ENCODE assay signal across 26 mouse cellular contexts in genomic region chrX:73619890-73620289, GRCm38 (mm10). TPM values are rescaled to one million over a fixed set of nuclear protein-coding genes. Genes with fewer than 3 reads are reported as not detected.
A peak's percentile ranks its signal among the peaks of the same experiment; 100 is the strongest.
DNase-seq lines count a peak whose midpoint lies in the region; ATAC-seq and TF ChIP-seq lines count a peak whose summit lies in the region.
"Had no signal": no experiment of that assay in that cellular context is flagged by ENCODE, and none has a peak within 500 bp of the region (broad histone marks: within the 10 kb centered on the region; RNA-seq: fewer than 3 reads in every experiment).

No protein-coding gene starts in this region.

- H3K4me1 ChIP-seq in liver, postnatal 0 days (ENCODE audit: insufficient read depth): no peaks in the 10 kb centered on the region
- no peaks in the 10 kb centered on the region for H3K4me1 ChIP-seq in stomach, postnatal 0 days (replicated peaks; ENCODE audit: control insufficient read depth, insufficient read depth)
- H3K4me1 ChIP-seq: embryonic facial prominence, embryonic 10.5 days; embryonic facial prominence, embryonic 13.5 days; forebrain, embryonic 12.5 days; forebrain, embryonic 15.5 days; heart, embryonic 10.5 days; heart, embryonic 13.5 days; hindbrain, embryonic 12.5 days; hindbrain, embryonic 15.5 days had no signal

- 48% methylated on average over 2 of the region's 2 CpGs for WGBS in liver, postnatal 0 days (ENCODE audit: insufficient replicate concordance)
- WGBS in stomach, postnatal 0 days: 67% methylated on average over 2 of the region's 2 CpGs

- no peak for TF ChIP-seq CTCF in liver, postnatal 0 days (IDR thresholded peaks at IDR 0.05; ENCODE audit: low read depth)
- no peak for TF ChIP-seq CTCF in stomach, postnatal 0 days (IDR thresholded peaks at IDR 0.05; ENCODE audit: low read depth)

- no peaks in the 10 kb centered on the region for H3K36me3 ChIP-seq in liver, postnatal 0 days (replicated peaks; ENCODE audit: insufficient read depth, low read length)
- H3K36me3 ChIP-seq in stomach, postnatal 0 days (ENCODE audit: control insufficient read depth, insufficient read depth, low read length): no peaks in the 10 kb centered on the region
- H3K36me3 ChIP-seq: embryonic facial prominence, embryonic 10.5 days; embryonic facial prominence, embryonic 13.5 days; forebrain, embryonic 12.5 days; forebrain, embryonic 15.5 days; heart, embryonic 10.5 days; heart, embryonic 13.5 days; hindbrain, embryonic 12.5 days; hindbrain, embryonic 15.5 days had no signal

- H3K4me3 ChIP-seq in liver, postnatal 0 days (ENCODE audit: low read depth, low read length): no peak overlapping the region
- no peak overlapping the region for H3K4me3 ChIP-seq in stomach, postnatal 0 days (ENCODE audit: low read depth, low read length)
- H3K4me3 ChIP-seq: embryonic facial prominence, embryonic 10.5 days; embryonic facial prominence, embryonic 13.5 days; erythroblast, embryonic 14.5 days; forebrain, embryonic 12.5 days; forebrain, embryonic 15.5 days; heart, adult 2 months; heart, embryonic 10.5 days; heart, embryonic 13.5 days; hindbrain, embryonic 12.5 days; hindbrain, embryonic 15.5 days had no signal

- no peaks in the 10 kb centered on the region for H3K27me3 ChIP-seq in liver, postnatal 0 days (ENCODE audit: insufficient read depth, low read length)
- no peaks in the 10 kb centered on the region for H3K27me3 ChIP-seq in stomach, postnatal 0 days (ENCODE audit: control insufficient read depth, insufficient read depth, low read length)
- H3K27me3 ChIP-seq: forebrain, embryonic 15.5 days; heart, embryonic 13.5 days; hindbrain, embryonic 12.5 days; hindbrain, embryonic 15.5 days had no signal

- H3K27ac ChIP-seq in liver, postnatal 0 days (ENCODE audit: low read depth): no peak overlapping the region
- no peak overlapping the region for H3K27ac ChIP-seq in stomach, postnatal 0 days (replicated peaks)
- H3K27ac ChIP-seq: embryonic facial prominence, embryonic 10.5 days; embryonic facial prominence, embryonic 13.5 days; forebrain, embryonic 12.5 days; forebrain, embryonic 15.5 days; heart, adult 2 months; heart, embryonic 10.5 days; heart, embryonic 13.5 days; hindbrain, embryonic 12.5 days; hindbrain, embryonic 15.5 days had no signal

- no peak for TF ChIP-seq EP300 in liver, postnatal 0 days (IDR thresholded peaks at IDR 0.05; ENCODE audit: low read depth)
- no peak for TF ChIP-seq EP300 in stomach, postnatal 0 days (optimal IDR thresholded peaks at IDR 0.05)

- H3K9me3 ChIP-seq in liver, postnatal 0 days (ENCODE audit: low read length): no peaks in the 10 kb centered on the region; the same call in 1 of the 2 replicates
- no peaks in the 10 kb centered on the region for H3K9me3 ChIP-seq in stomach, postnatal 0 days (ENCODE audit: control insufficient read depth, low read length)
- H3K9me3 ChIP-seq: embryonic facial prominence, embryonic 10.5 days; embryonic facial prominence, embryonic 13.5 days; forebrain, embryonic 12.5 days; forebrain, embryonic 15.5 days; heart, embryonic 10.5 days; heart, embryonic 13.5 days; hindbrain, embryonic 12.5 days; hindbrain, embryonic 15.5 days had no signal

- no peak overlapping the region for H3K4me2 ChIP-seq in liver, postnatal 0 days (ENCODE audit: low read depth, low read length)
- H3K4me2 ChIP-seq in stomach, postnatal 0 days (replicated peaks; ENCODE audit: low read depth): no peak overlapping the region
- H3K4me2 ChIP-seq: embryonic facial prominence, embryonic 13.5 days; forebrain, embryonic 12.5 days; forebrain, embryonic 15.5 days; heart, embryonic 13.5 days; hindbrain, embryonic 12.5 days; hindbrain, embryonic 15.5 days had no signal

- no peak overlapping the region for H3K9ac ChIP-seq in liver, postnatal 0 days (replicated peaks)
- H3K9ac ChIP-seq in stomach, postnatal 0 days (ENCODE audit: low read length): no peak overlapping the region
- H3K9ac ChIP-seq: embryonic facial prominence, embryonic 13.5 days; forebrain, embryonic 12.5 days; forebrain, embryonic 15.5 days; heart, embryonic 13.5 days; hindbrain, embryonic 12.5 days; hindbrain, embryonic 15.5 days had no signal

- peak; percentile 24 for DNase-seq in liver, postnatal 0 days
- DNase-seq in liver (no peak), adipocyte (ENCODE audit: low spot score) (peak; percentile 67)
- DNase-seq in lung, postnatal 36 days: peak; percentile 26
- DNase-seq in lung, postnatal 25 days (ENCODE audit: low spot score): no peak
- peak; percentile 38 for DNase-seq in stomach, postnatal 0 days (ENCODE audit: low spot score)
- DNase-seq: adrenal gland, adult 8-10 months; adrenal gland, postnatal 25 days; cerebellum, adult 11-12 months; cerebellum, adult 8-10 months; cerebellum, postnatal 10 days; cerebellum, postnatal 36 days; embryo, embryonic 11 days; gastrocnemius, postnatal 25 days; heart, adult 2 months; heart, postnatal 14 days had no signal

- ATAC-seq in liver, postnatal 0 days: peak; percentile 47; the same call in 1 of the 2 replicates
- peak; percentile 82 for ATAC-seq in stomach, postnatal 0 days (ENCODE audit: low FRiP score, low TSS enrichment)
- ATAC-seq: CD4-positive, CD25-positive, alpha-beta regulatory T cell, adult 4 months; forebrain, embryonic 15.5 days had no signal

RNA-seq across cellular contexts. Expression of gene Dusp9, which starts 19.3 kb away (rescaled TPM):
- 3.9 and 4.2 TPM in 2 replicates for polyA plus RNA-seq in liver, postnatal 0 days (2015; fragmentation: Nextera tagmentation; extraction: Ambion mirVana)
- 8.2 and 8.9 TPM in 2 replicates for polyA plus RNA-seq in stomach, postnatal 0 days (2015; fragmentation: Nextera tagmentation; extraction: Ambion mirVana)

RNA-seq across cellular contexts. Expression of gene Pnck, which starts 40.0 kb away (rescaled TPM):
- polyA plus RNA-seq in liver, postnatal 0 days (2015; fragmentation: Nextera tagmentation; extraction: Ambion mirVana): 0.61 and 0.66 TPM in 2 replicates
- 19.3 and 24.5 TPM in 2 replicates for polyA plus RNA-seq in stomach, postnatal 0 days (2015; fragmentation: Nextera tagmentation; extraction: Ambion mirVana)
- polyA plus RNA-seq: erythroblast, embryonic 14.5 days had no signal

RNA-seq across cellular contexts. Expression of gene Slc6a8, which starts 53.1 kb away (rescaled TPM):
- polyA plus RNA-seq in liver, postnatal 0 days (2015; fragmentation: Nextera tagmentation; extraction: Ambion mirVana): 0.72 and 0.81 TPM in 2 replicates
- polyA plus RNA-seq in stomach, postnatal 0 days (2015; fragmentation: Nextera tagmentation; extraction: Ambion mirVana): 7.5 and 9.2 TPM in 2 replicates
- polyA plus RNA-seq: erythroblast, embryonic 14.5 days had no signal

Comparison
In these comparisons a context has a peak if more than half of its experiments do, and no peak if none do; other contexts are left out.
1. DNase-seq: peak in liver, postnatal 0 days (single experiment), lung, postnatal 36 days (single experiment), adipocyte (single experiment) and stomach, postnatal 0 days (single experiment); none in liver (single experiment) and lung, postnatal 25 days (single experiment).
2. RNA of gene Pnck, which starts 40.0 kb away (polyA plus RNA-seq): 19.3 to 24.5 TPM in stomach, postnatal 0 days; 0.61 to 0.66 TPM in liver, postnatal 0 days; every median in the first group is over 10 times any median in the second.